Mouse (Mus musculus) MEL (cell line): ENCODE measurements around the gene Ncan. TPM values are rescaled to one million over a fixed set of nuclear protein-coding genes. Genes with fewer than 3 reads are reported as not detected.

ENCODE experiments used
- DNase-seq: peaks from one replicate; pipeline ENCODE4 v3.0.0; 2011; ENCODE audit warnings: low read depth, low spot score
- H3K27ac ChIP-seq: 2 replicates; pipeline ENCODE4 v1.5.1; 2012; ENCODE audit warnings: low read depth, mild to moderate bottlenecking, control low read depth, low read length, moderate library complexity; ENCODE audit not compliant: control insufficient read depth
- H3K27me3 ChIP-seq, 2 experiments: fragments of 150-350 bp in 1 of 2; sonication (generic) in 1 of 2; 2 replicates each; pipeline ENCODE4 v1.6.1; 2012; ENCODE audit warnings: low read length in 2 of 2, mild to moderate bottlenecking in 2 of 2, improper control_type of control experiment in 1 of 2, moderate library complexity in 1 of 2; ENCODE audit not compliant: insufficient read depth in 2 of 2, control insufficient read depth in 1 of 2
- H3K36me3 ChIP-seq, 2 experiments: 2 replicates each; pipeline ENCODE4 v1.6.1; 2012 to 2014; ENCODE audit warnings: low read length in 2 of 2, improper control_type of control experiment in 1 of 2, inconsistent platforms in 1 of 2, mild to moderate bottlenecking in 1 of 2; ENCODE audit not compliant: insufficient read depth in 2 of 2, control insufficient read depth in 1 of 2
- H3K4me1 ChIP-seq, 2 experiments: fragments of 150-350 bp in 1 of 2; sonication (generic) in 1 of 2; 2 replicates each; pipeline ENCODE4 v1.6.1; 2012; ENCODE audit warnings: low read length in 2 of 2, improper control_type of control experiment in 1 of 2, mild to moderate bottlenecking in 1 of 2; ENCODE audit not compliant: insufficient read depth in 2 of 2, control insufficient read depth in 1 of 2
- H3K4me3 ChIP-seq, 2 experiments: fragments of 150-350 bp in 1 of 2; sonication (generic) in 1 of 2; 2 replicates each; pipeline ENCODE4 v1.5.1; 2012; ENCODE audit warnings: low read depth in 2 of 2, low read length in 2 of 2, mild to moderate bottlenecking in 2 of 2, moderate library complexity in 2 of 2, control low read depth in 1 of 2, improper control_type of control experiment in 1 of 2; ENCODE audit not compliant: control insufficient read depth in 1 of 2, insufficient read depth in 1 of 2
- H3K79me2 ChIP-seq: 2 replicates; pipeline ENCODE4 v1.6.1; 2012; ENCODE audit warnings: mild to moderate bottlenecking, low read length, moderate library complexity; ENCODE audit not compliant: control insufficient read depth, poor library complexity, insufficient read depth
- H3K9ac ChIP-seq: 2 replicates; pipeline ENCODE4 v1.6.1; 2012; ENCODE audit warnings: low read depth, mild to moderate bottlenecking, control low read depth, low read length, moderate library complexity; ENCODE audit not compliant: control insufficient read depth, poor library complexity, severe bottlenecking
- H3K9me3 ChIP-seq: fragments of 150-350 bp; sonication (generic); replicated peaks from 2 replicates; pipeline ENCODE4 v1.6.1; 2012; ENCODE audit warnings: mild to moderate bottlenecking, low read length, improper control_type of control experiment, moderate library complexity; ENCODE audit not compliant: insufficient read depth
- BHLHE40 ChIP-seq: IDR thresholded peaks from 2 replicates; pipeline ENCODE4 v1.6.1; 2012; ENCODE audit warnings: low read depth, mild to moderate bottlenecking, inconsistent platforms, low read length, improper control_type of control experiment, borderline replicate concordance
- CHD1 ChIP-seq: IDR thresholded peaks from 2 replicates; pipeline ENCODE4 v1.6.1; 2012; ENCODE audit warnings: low read depth, mild to moderate bottlenecking, inconsistent platforms, low read length, improper control_type of control experiment
- CTCF ChIP-seq, 3 experiments: IDR thresholded peaks in 2 of 3; conservative IDR thresholded peaks in 1 of 3; 2 replicates each; pipeline ENCODE4 v1.5.1; 2011 to 2012; ENCODE audit warnings: low read length in 3 of 3, low read depth in 2 of 3, mild to moderate bottlenecking in 2 of 3, improper control_type of control experiment in 1 of 3, inconsistent platforms in 1 of 3, mixed read lengths in 1 of 3, moderate library complexity in 1 of 3; ENCODE audit not compliant: control insufficient read depth in 1 of 3, insufficient read depth in 1 of 3, poor library complexity in 1 of 3, severe bottlenecking in 1 of 3
- E2F4 ChIP-seq: IDR thresholded peaks from 2 replicates; pipeline ENCODE4 v1.6.1; 2011; ENCODE audit warnings: low read depth, low read length, improper control_type of control experiment, borderline replicate concordance
- ELF1 ChIP-seq: IDR thresholded peaks from 2 replicates; pipeline ENCODE4 v1.6.1; 2014; ENCODE audit warnings: low read depth, mild to moderate bottlenecking, inconsistent platforms, low read length, improper control_type of control experiment, moderate library complexity
- EP300 ChIP-seq, 2 experiments: IDR thresholded peaks; 2 replicates each; pipeline ENCODE4 v1.6.1; 2011; ENCODE audit warnings: improper control_type of control experiment in 2 of 2, low read length in 2 of 2, low read depth in 1 of 2, mild to moderate bottlenecking in 1 of 2
- ETS1 ChIP-seq: IDR thresholded peaks from 2 replicates; pipeline ENCODE4 v1.6.1; 2012; ENCODE audit warnings: low read depth, mild to moderate bottlenecking, inconsistent platforms, low read length, improper control_type of control experiment, moderate library complexity
- HCFC1 ChIP-seq: IDR thresholded peaks from 2 replicates; pipeline ENCODE4 v1.6.1; 2012; ENCODE audit warnings: low read depth, mild to moderate bottlenecking, inconsistent platforms, low read length, improper control_type of control experiment, moderate library complexity
- KAT2A ChIP-seq: conservative IDR thresholded peaks from 2 replicates; pipeline ENCODE4 v1.6.1; 2012; ENCODE audit warnings: low read depth, low read length, improper control_type of control experiment, inconsistent platforms
- MAZ ChIP-seq: IDR thresholded peaks from 2 replicates; pipeline ENCODE4 v1.6.1; 2012; ENCODE audit warnings: low read depth, mild to moderate bottlenecking, inconsistent platforms, low read length, improper control_type of control experiment
- MYB ChIP-seq: IDR thresholded peaks from 2 replicates; pipeline ENCODE4 v1.6.1; 2011; ENCODE audit warnings: mild to moderate bottlenecking, low read depth, low read length, improper control_type of control experiment
- POLR2AphosphoS2 ChIP-seq: IDR thresholded peaks from 2 replicates; pipeline ENCODE4 v1.6.1; 2011; ENCODE audit warnings: low read length, improper control_type of control experiment
- RAD21 ChIP-seq: IDR thresholded peaks from 2 replicates; pipeline ENCODE4 v1.6.1; 2011; ENCODE audit warnings: mild to moderate bottlenecking, low read depth, low read length, improper control_type of control experiment
- SIN3A ChIP-seq: IDR thresholded peaks from 2 replicates; pipeline ENCODE4 v1.6.1; 2012; ENCODE audit warnings: low read length, improper control_type of control experiment, inconsistent platforms
- SMC3 ChIP-seq: IDR thresholded peaks from 2 replicates; pipeline ENCODE4 v1.6.1; 2011; ENCODE audit warnings: low read depth, low read length, improper control_type of control experiment
- TBP ChIP-seq: IDR thresholded peaks from 2 replicates; pipeline ENCODE4 v1.8.0; 2011; ENCODE audit warnings: low read depth, low read length, improper control_type of control experiment
- TCF12 ChIP-seq: IDR thresholded peaks from 2 replicates; pipeline ENCODE4 v1.6.1; 2014; ENCODE audit warnings: low read depth, mild to moderate bottlenecking, inconsistent platforms, low read length, improper control_type of control experiment, moderate library complexity
- UBTF ChIP-seq: IDR thresholded peaks from 2 replicates; pipeline ENCODE4 v1.6.1; 2012; ENCODE audit warnings: low read depth, mild to moderate bottlenecking, inconsistent platforms, low read length, improper control_type of control experiment, moderate library complexity, borderline replicate concordance; ENCODE audit not compliant: insufficient read depth
- USF1 ChIP-seq: IDR thresholded peaks from 2 replicates; pipeline ENCODE4 v1.6.1; 2014; ENCODE audit warnings: low read depth, mild to moderate bottlenecking, inconsistent platforms, low read length, improper control_type of control experiment, moderate library complexity
- USF2 ChIP-seq, 2 experiments: IDR thresholded peaks; 2 replicates each; pipeline ENCODE4 v1.6.1; 2011 to 2012; ENCODE audit warnings: improper control_type of control experiment in 2 of 2, low read length in 2 of 2, borderline replicate concordance in 1 of 2, inconsistent platforms in 1 of 2, low read depth in 1 of 2, mild to moderate bottlenecking in 1 of 2; ENCODE audit not compliant: insufficient read depth in 1 of 2
- ZC3H11A ChIP-seq: IDR thresholded peaks from 2 replicates; pipeline ENCODE4 v1.6.1; 2012; ENCODE audit warnings: low read depth, mild to moderate bottlenecking, inconsistent platforms, low read length, improper control_type of control experiment
- ZNF384 ChIP-seq: IDR thresholded peaks from 2 replicates; pipeline ENCODE4 v1.6.1; 2012; ENCODE audit warnings: low read depth, mild to moderate bottlenecking, inconsistent platforms, low read length, improper control_type of control experiment
- polyA plus RNA-seq, 2 experiments: library from polyadenylated mRNA; stranded (reverse) in 1 of 2; unstranded in 1 of 2; fragments of >175 nt in 1 of 2; fragments of >200 nt in 1 of 2; gene quantifications; 2 replicates each; pipeline versions ENCODE4 v1.2.1 to v1.2.4; 2012; ENCODE audit warnings: low replicate concordance in 2 of 2, low read depth in 1 of 2; ENCODE audit not compliant: insufficient read length in 2 of 2, insufficient read depth in 1 of 2, missing spikeins in 1 of 2
- total RNA-seq: library from RNA; depleted of rRNA; stranded (reverse); fragments of 300-350 nt; gene quantifications from 2 replicates; pipeline ENCODE4 v1.2.3, GENCODE M21; 2012

Gene Ncan
- total and polyA plus RNA-seq, 3 experiments: not detected

DNA sequence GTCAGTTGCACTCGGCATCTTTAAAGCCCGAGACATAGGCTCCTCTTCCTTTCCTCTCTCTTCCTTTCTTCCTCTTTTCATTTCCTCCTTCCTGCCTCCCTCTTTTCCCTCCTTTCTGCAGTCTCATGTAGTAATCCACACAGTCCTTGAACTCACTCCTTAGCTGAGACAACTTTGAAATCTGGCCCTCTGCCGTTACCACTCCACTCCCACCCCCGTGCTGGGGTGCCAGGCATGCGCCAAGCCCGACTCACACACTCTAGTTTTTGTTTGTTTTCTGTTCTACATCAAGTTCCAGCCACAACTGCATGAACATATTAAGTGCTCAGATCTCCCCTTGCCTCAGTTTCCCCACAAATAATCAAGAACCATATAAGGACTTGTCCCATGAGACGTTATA lies 15.8 kb downstream of the Ncan start:
- Histone ChIP-seq H3K4me3 (no peak overlapping the region), H3K9me3 (no peaks in the 10 kb centered on the region), H3K4me1 (peaks cover 0 to 1% of the 10 kb centered on the region in 2 experiments; a peak in 1 of 4 replicates), H3K36me3 (no peaks in the 10 kb centered on the region), H3K27me3 (no peaks in the 10 kb centered on the region), H3K79me2 (no peaks in the 10 kb centered on the region), H3K9ac (no peak overlapping the region), H3K27ac (no peak overlapping the region)
- TF ChIP-seq ELF1 (no peak), USF1 (no peak), TBP (no peak), CHD1 (no peak), ZC3H11A (no peak), ZNF384 (no peak)
- DNase-seq: no peak

GRCm38 (mm10) chr8:70104506-70104905 lies 16.2 kb downstream of the Ncan start:
- DNase-seq: peak; percentile 55
- no peaks in the 10 kb centered on the region for H3K27me3 ChIP-seq
- H3K36me3 ChIP-seq: no peaks in the 10 kb centered on the region
- no peak overlapping the region for H3K27ac ChIP-seq
- no peaks in the 10 kb centered on the region for H3K9me3 ChIP-seq
- peaks cover 0 to 4% of the 10 kb centered on the region in 2 experiments; a peak in 1 of 4 replicates for H3K4me1 ChIP-seq
- no peak overlapping the region for H3K4me3 ChIP-seq
- no peaks in the 10 kb centered on the region for H3K79me2 ChIP-seq
- no peak overlapping the region for H3K9ac ChIP-seq
- TF ChIP-seq HCFC1 (no peak), RAD21 (peak; percentile 53), SMC3 (peak; percentile 78), ZC3H11A (peak; percentile 45), CTCF (IDR thresholded peaks at IDR 0.05 in 2 of 3, conservative IDR thresholded peaks at IDR 0.05 in 1 of 3; ENCODE audit: control insufficient read depth in 1 of 3, insufficient read depth in 1 of 3, low read depth in 2 of 3, low read length in 3 of 3, poor library complexity in 1 of 3, severe bottlenecking in 1 of 3) (peak; percentile 51 to 69 (median 68)), UBTF (no peak), MAZ (no peak)

GRCm38 (mm10) chr8:70100241-70100640 lies 20.4 kb downstream of the Ncan start:
- H3K4me3 ChIP-seq: no peak overlapping the region
- peaks cover 0 to 2% of the 10 kb centered on the region in 2 experiments; a peak in 3 of 4 replicates for H3K27me3 ChIP-seq
- no peaks in the 10 kb centered on the region for H3K9me3 ChIP-seq
- H3K4me1 ChIP-seq: peaks cover 0 to 4% of the 10 kb centered on the region in 2 experiments; a peak in 1 of 4 replicates
- no peak for DNase-seq
- TF ChIP-seq KAT2A: no peak
- no peak for TF ChIP-seq E2F4
- TF ChIP-seq EP300 (IDR thresholded peaks at IDR 0.05; ENCODE audit: low read depth in 1 of 2, low read length in 2 of 2): no peak
- no peak for TF ChIP-seq MYB
- no peak for TF ChIP-seq TBP
- no peak for TF ChIP-seq POLR2AphosphoS2
- no peak for TF ChIP-seq HCFC1
- no peak for TF ChIP-seq SIN3A
- no peak for TF ChIP-seq TCF12
- TF ChIP-seq USF2 (IDR thresholded peaks at IDR 0.05; ENCODE audit: borderline replicate concordance in 1 of 2, insufficient read depth in 1 of 2, low read depth in 1 of 2, low read length in 2 of 2): no peak
- no peak for TF ChIP-seq ETS1
- no peak for TF ChIP-seq BHLHE40
- no peak for TF ChIP-seq ZNF384
- H3K27ac ChIP-seq: no peak overlapping the region
- H3K79me2 ChIP-seq: no peaks in the 10 kb centered on the region
- H3K36me3 ChIP-seq: no peaks in the 10 kb centered on the region
- no peak overlapping the region for H3K9ac ChIP-seq
